Mouse (Mus musculus) heart, embryonic 15.5 days (tissue): Measurements from ENCODE around the gene Vps13c. TPM values are rescaled to one million over a fixed set of nuclear protein-coding genes. Genes with fewer than 3 reads are reported as not detected.

ENCODE experiments used
- ATAC-seq: fragments of 200-750 bp; cut with Nextera tagmentation; replicated peaks from 2 replicates; pipeline ENCODE4 v1.8.0; 2017; ENCODE audit warnings: low read depth, moderate TSS enrichment; ENCODE audit not compliant: insufficient number of reproducible peaks, insufficient read depth, low FRiP score
- H3K27ac ChIP-seq: fragments of 300-500 bp; sonication (generic); 2 replicates; pipeline ENCODE4 v1.5.1; 2015; ENCODE audit warnings: mild to moderate bottlenecking, inconsistent platforms
- H3K27me3 ChIP-seq: fragments of 300-500 bp; sonication (generic); 2 replicates; pipeline ENCODE4 v1.6.1; 2015; ENCODE audit warnings: inconsistent platforms
- H3K36me3 ChIP-seq: fragments of 300-500 bp; sonication (generic); 2 replicates; pipeline ENCODE4 v1.6.1; 2015; ENCODE audit warnings: mild to moderate bottlenecking, inconsistent platforms
- H3K4me1 ChIP-seq: fragments of 300-500 bp; sonication (generic); replicated peaks from 2 replicates; pipeline ENCODE4 v1.6.1; 2015; ENCODE audit warnings: inconsistent platforms
- H3K4me2 ChIP-seq: fragments of 300-500 bp; sonication (generic); 2 replicates; pipeline ENCODE4 v1.6.1; 2015; ENCODE audit warnings: inconsistent platforms, mild to moderate bottlenecking, moderate library complexity
- H3K4me3 ChIP-seq: fragments of 300-500 bp; sonication (generic); 2 replicates; pipeline ENCODE4 v1.5.1; 2015; ENCODE audit warnings: mild to moderate bottlenecking, inconsistent platforms
- H3K9ac ChIP-seq: fragments of 300-500 bp; sonication (generic); 2 replicates; pipeline ENCODE4 v1.6.1; 2015; ENCODE audit warnings: mild to moderate bottlenecking, inconsistent platforms
- H3K9me3 ChIP-seq: fragments of 300-500 bp; sonication (generic); replicated peaks from 2 replicates; pipeline ENCODE4 v1.6.1; 2016; ENCODE audit warnings: inconsistent platforms
- WGBS: fragments of 180-500 bp; shearing (Covaris S2); methylation state at CpG from one replicate; pipeline ENCODE4 v1.1.7; 2015; ENCODE audit warnings: mixed read lengths; 5-methylcytosine and 5-hydroxymethylcytosine counted together
- polyA plus RNA-seq: library from polyadenylated mRNA; unstranded; fragments of >200 nt; fragmentation: Nextera tagmentation; extraction: Ambion mirVana; gene quantifications from 2 replicates; pipeline ENCODE4 v1.2.1, GENCODE M21; 2015

Gene Vps13c
- polyA plus RNA-seq, 1 experiment from 2014 or later = 4.7 TPM

DNA sequence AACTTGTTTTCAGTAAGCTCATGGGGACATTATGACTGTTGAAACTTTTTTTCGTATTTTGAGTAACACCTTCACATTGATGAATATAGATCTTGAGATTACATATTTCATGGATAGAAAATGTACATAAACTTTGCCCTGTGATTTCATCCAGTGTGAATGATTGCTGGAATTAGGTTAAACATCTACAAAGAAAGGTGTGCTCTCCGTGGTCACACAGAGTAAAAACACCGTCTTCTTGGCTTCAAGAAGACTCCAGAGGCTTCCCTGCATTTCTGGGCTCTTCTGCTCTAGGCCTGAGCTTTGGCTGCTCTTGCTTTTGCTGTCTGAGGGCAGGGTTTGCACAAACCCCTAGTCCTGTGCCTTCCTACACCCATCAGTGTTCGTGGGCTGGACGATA, 121.8 kb downstream of the Vps13c start:
- H3K27me3 ChIP-seq = no peaks in the 10 kb centered on the region
- no peak overlapping the region for H3K4me3 ChIP-seq
- ATAC-seq = no peak
- H3K27ac ChIP-seq = no peak overlapping the region
- no peak overlapping the region for H3K9ac ChIP-seq
- no peak overlapping the region for H3K4me2 ChIP-seq
- peaks cover 38% of the 10 kb centered on the region for H3K36me3 ChIP-seq
- no peaks in the 10 kb centered on the region for H3K9me3 ChIP-seq
- WGBS = 93% methylated on average over 5 of the region's 5 CpGs
- H3K4me1 ChIP-seq = no peaks in the 10 kb centered on the region

DNA sequence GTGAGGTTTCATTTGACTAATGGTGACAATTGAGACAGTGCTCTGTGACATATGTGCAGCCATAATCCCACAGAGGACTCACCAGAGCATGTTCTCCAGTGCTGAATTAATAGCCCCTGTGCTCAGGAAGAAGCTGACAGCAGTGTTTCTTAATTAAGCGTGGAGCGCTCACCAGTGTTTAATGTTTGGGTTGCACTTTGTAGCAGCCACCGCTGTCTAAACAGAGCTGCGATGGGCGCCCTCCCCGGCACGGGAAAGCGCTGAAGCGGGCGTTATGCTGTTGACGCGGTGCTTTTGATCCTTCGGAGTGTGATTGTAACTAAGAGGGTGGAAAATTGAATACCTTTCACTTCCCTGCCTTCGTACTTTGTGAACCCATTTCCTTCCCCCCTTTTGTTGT, 125.7 kb downstream of the Vps13c start:
- Histone ChIP-seq H3K9me3 (no peaks in the 10 kb centered on the region), H3K27ac (no peak overlapping the region), H3K9ac (no peak overlapping the region), H3K4me3 (no peak overlapping the region), H3K27me3 (no peaks in the 10 kb centered on the region), H3K4me2 (no peak overlapping the region), H3K4me1 (no peaks in the 10 kb centered on the region), H3K36me3 (peaks cover 44% of the 10 kb centered on the region)
- ATAC-seq = no peak
- 79% methylated on average over 14 of the region's 14 CpGs for WGBS

DNA sequence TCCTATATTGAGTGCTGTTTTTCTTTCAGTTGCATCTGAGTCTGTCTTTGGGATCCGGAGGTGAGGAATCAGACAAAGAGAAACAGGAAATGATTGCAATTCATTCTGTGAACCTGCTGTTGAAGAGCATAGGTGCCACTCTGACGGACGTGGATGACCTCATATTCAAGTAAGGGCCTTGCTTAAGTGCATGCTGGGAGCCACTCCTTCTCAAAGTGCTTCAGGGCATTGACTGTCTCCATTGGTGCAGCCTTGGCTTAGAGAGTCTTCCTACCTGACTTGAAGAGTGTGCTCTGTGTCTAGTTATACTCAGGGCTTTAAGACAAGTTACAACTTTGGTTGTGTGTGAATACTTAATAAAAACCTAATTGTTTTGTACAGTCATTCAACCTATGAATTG, 126.8 kb downstream of the Vps13c start:
- ATAC-seq = no peak
- no peak overlapping the region for H3K9ac ChIP-seq
- H3K27ac ChIP-seq = no peak overlapping the region
- H3K9me3 ChIP-seq = no peaks in the 10 kb centered on the region
- 84% methylated on average over 3 of the region's 3 CpGs for WGBS
- H3K36me3 ChIP-seq = peaks cover 37% of the 10 kb centered on the region
- no peaks in the 10 kb centered on the region for H3K4me1 ChIP-seq
- H3K27me3 ChIP-seq = no peaks in the 10 kb centered on the region
- no peak overlapping the region for H3K4me3 ChIP-seq
- no peak overlapping the region for H3K4me2 ChIP-seq

DNA sequence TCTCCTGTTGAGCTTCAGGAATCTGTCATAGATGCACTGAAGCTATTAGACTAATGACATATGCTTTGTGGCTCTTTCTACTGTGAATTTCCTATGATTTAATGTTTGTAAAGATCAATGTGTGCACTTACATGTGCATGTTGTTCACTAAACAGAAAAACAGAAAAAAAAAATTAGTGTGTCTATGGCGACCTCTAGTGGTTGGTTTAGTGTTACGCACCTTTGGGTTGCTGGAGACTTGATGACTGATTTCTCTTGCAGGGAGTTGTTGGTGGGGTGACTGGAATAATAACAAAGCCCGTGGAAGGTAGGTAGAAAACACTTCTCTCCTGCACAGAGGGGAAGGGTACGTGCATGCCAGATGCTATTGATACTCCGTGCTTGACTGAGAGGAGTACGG, 133.3 kb downstream of the Vps13c start:
- Histone ChIP-seq H3K4me2 (no peak overlapping the region), H3K4me3 (no peak overlapping the region), H3K9ac (no peak overlapping the region), H3K27ac (no peak overlapping the region), H3K27me3 (no peaks in the 10 kb centered on the region), H3K4me1 (no peaks in the 10 kb centered on the region), H3K9me3 (no peaks in the 10 kb centered on the region), H3K36me3 (peaks cover 9% of the 10 kb centered on the region; the same call in 1 of the 2 replicates)
- WGBS = 42% methylated on average over 6 of the region's 6 CpGs
- no peak for ATAC-seq

DNA sequence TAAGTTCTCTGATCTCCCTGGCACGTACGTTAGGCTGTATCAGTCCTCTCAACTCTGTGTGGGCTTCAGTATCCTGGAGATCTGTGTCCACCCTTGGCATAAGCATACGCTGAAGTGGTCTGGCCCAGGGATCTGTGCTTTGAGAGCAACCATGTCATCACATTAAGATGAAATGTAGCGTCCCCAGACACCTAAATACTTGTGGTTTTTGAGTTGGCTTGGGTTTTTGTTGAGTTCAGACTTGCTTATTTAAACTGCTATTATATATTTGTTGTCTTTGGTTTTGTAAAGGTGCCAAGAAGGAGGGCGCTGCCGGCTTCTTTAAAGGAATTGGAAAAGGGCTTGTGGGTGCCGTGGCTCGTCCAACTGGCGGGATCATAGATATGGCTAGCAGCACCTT, 135.3 kb downstream of the Vps13c start:
- WGBS = 88% methylated on average over 9 of the region's 9 CpGs
- Histone ChIP-seq H3K4me2 (no peak overlapping the region), H3K27me3 (no peaks in the 10 kb centered on the region), H3K9ac (no peak overlapping the region), H3K9me3 (no peaks in the 10 kb centered on the region), H3K4me3 (no peak overlapping the region), H3K36me3 (peaks cover 6% of the 10 kb centered on the region; the same call in 1 of the 2 replicates), H3K4me1 (no peaks in the 10 kb centered on the region), H3K27ac (no peak overlapping the region)
- no peak for ATAC-seq

DNA sequence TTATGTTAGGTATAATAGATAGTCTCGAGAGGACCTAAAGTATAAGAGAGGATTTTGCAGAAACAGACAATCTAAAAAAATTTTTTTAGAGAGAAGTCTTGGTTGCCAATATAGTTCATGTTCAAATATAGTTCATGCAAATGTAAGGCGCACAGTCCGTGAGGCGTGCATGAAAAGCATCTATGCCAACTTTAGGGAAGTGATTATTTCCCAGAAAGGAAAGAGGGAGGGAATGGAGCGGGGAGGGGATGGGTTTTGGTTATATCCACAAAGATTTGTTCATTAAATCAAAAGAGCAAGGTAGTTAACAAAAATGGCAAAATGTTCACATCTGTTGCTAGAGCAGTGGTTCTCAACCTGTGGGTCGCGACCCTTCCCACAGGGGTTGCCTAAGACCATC, 166.4 kb downstream of the Vps13c start:
- 92% methylated on average over 7 of the region's 7 CpGs for WGBS
- Histone ChIP-seq H3K36me3 (no peaks in the 10 kb centered on the region), H3K4me1 (no peaks in the 10 kb centered on the region), H3K4me2 (no peak overlapping the region), H3K9me3 (no peaks in the 10 kb centered on the region), H3K27ac (no peak overlapping the region), H3K27me3 (no peaks in the 10 kb centered on the region), H3K9ac (no peak overlapping the region), H3K4me3 (no peak overlapping the region)
- no peak for ATAC-seq

DNA sequence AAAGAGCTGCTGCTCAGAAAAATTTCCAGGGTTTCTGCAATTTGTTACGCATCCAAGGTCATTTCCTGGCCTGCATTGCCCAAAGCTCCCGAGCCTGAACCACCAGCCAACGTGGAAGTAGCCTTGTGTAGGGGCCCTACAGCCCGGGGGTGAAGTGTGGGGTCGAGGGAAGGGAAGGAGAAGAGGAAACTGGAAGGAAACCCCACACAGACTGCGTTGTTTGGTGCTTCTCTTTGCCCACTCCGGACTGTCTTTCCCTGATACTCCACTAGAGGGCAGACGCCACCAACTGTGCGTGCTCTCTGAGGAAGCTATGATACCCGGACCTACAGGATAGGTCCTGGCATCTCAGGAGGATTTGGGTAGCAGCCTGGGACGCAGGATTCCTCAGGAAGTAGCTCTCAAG, 174.8 kb downstream of the Vps13c start:
- peak; percentile 67 for ATAC-seq

DNA sequence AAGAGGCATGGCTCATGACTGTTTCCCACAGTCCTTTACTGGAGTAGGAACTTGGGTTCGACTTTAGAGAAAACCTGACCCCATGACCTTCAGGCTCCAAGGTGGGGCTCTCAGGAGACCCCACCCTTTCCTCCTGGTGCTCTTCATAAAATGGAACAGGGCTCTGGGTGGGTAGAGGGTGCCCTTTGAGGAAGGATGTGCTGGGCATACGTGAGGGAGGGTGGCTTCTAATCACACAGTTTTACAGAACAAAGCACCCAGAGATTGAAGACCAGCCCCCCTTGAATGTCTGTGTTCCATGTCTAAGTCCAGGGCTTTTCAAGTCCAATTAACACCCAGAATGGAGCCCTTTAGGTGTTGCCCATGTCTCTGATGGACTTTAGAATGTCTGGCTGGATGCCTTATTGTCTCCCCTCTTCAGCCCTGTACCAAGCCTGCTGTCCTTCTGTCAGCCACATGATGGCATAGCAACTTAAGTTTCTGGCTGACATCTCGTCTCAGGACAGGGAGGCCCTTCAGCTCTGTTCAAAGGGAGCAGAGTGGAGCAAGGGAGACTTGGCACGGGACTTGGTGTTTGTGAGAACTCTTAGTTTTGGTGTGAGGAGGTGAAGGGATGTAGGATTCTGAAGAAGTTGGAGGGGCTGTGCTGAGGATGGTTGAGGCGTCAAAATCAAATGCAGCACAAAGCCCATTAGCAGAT, 176.2 kb downstream of the Vps13c start:
- ATAC-seq = no peak
- Histone ChIP-seq H3K27me3 (peaks cover 13% of the 10 kb centered on the region), H3K4me3 (no peak overlapping the region), H3K4me2 (no peak overlapping the region), H3K9ac (no peak overlapping the region), H3K36me3 (no peaks in the 10 kb centered on the region), H3K27ac (no peak overlapping the region), H3K4me1 (no peaks in the 10 kb centered on the region), H3K9me3 (no peaks in the 10 kb centered on the region)
- 43% methylated on average over 5 of the region's 5 CpGs for WGBS

More for the DNA sequence above, 174.8 kb downstream of the Vps13c start:
- Histone ChIP-seq H3K4me1 (no peaks in the 10 kb centered on the region), H3K4me2 (no peak overlapping the region), H3K9me3 (no peaks in the 10 kb centered on the region), H3K4me3 (no peak overlapping the region), H3K27me3 (peaks cover 13% of the 10 kb centered on the region), H3K27ac (no peak overlapping the region), H3K36me3 (no peaks in the 10 kb centered on the region), H3K9ac (no peak overlapping the region)
- 6% methylated on average over 11 of the region's 11 CpGs for WGBS

DNA sequence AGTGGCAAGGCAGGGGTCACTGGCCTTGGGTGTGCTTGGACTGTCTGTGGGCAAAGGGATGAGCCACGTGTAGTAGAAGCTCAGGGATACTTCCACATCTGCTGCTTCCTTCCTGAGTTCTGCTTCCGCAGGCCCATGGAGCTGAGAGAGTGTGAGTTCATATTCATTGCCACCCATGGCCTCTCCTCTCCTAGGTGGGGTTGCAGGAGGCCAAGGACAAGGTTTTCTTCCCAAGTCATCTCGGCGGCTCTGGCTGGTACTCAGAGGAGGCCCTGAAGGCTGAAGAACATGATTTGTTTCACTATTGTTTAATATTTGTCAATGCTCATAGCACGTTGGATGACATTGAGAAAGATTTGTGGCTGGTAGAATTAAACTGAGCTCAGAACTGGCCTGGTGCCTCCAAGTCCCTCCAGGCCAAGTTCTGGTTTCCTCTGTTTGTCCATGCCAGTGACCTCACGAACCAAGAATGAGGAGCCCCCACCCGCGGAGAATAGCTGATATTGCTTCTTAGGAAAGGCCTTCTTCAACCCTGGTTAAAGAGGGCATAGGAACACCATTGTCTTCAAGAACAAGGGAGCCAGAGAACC, 180.7 kb downstream of the Vps13c start:
- no peak overlapping the region for H3K4me3 ChIP-seq
- no peak overlapping the region for H3K27ac ChIP-seq
- H3K9me3 ChIP-seq = no peaks in the 10 kb centered on the region
- no peaks in the 10 kb centered on the region for H3K4me1 ChIP-seq
- H3K27me3 ChIP-seq = peaks cover 9% of the 10 kb centered on the region
- ATAC-seq = no peak
- H3K4me2 ChIP-seq = no peak overlapping the region
- no peak overlapping the region for H3K9ac ChIP-seq
- H3K36me3 ChIP-seq = no peaks in the 10 kb centered on the region
- WGBS = 72% methylated on average over 8 of the region's 8 CpGs

DNA sequence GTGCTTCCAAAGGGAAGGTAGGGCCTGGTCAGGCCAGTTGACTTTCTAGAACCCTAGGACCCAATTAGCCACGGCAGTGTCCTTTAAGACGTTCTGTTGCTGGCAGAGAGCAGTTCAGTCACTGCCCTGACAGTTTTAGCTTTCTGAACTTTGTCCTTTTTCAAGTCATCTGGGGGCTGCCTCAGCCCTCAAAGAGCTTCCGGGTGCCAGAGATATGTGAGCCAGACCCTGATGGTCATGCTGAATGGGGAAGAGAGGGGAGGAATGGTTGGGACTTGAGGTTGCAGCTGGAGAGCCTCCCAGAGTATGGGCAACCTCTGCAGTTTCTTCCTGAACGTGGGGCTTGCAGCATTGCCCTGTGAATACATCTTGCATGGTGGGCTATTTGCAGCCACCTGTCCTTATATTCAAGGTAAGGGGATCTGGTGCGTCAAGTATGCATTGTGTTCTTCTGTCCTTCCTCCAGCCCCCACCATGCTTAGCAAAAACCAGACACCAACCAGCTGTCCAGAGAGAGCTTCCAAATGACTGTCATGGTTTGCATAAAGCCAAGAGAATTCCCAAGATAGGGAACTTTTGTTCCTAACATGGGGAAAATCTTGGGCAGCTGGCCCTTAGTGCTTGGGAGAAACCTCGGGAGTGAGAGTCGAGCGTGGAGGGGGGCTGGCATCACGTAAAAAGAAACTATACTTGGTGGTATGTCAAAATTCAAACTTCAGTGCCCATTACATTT, 182.3 kb downstream of the Vps13c start:
- H3K9ac ChIP-seq = no peak overlapping the region
- H3K4me3 ChIP-seq = no peak overlapping the region
- WGBS = 73% methylated on average over 9 of the region's 9 CpGs
- H3K4me2 ChIP-seq = no peak overlapping the region
- H3K27ac ChIP-seq = no peak overlapping the region
- no peaks in the 10 kb centered on the region for H3K4me1 ChIP-seq
- H3K36me3 ChIP-seq = no peaks in the 10 kb centered on the region
- no peaks in the 10 kb centered on the region for H3K9me3 ChIP-seq
- ATAC-seq = no peak
- 0 out of 2 replicates have a peak, but pooled peaks cover 3% of the 10 kb centered on the region for H3K27me3 ChIP-seq

DNA sequence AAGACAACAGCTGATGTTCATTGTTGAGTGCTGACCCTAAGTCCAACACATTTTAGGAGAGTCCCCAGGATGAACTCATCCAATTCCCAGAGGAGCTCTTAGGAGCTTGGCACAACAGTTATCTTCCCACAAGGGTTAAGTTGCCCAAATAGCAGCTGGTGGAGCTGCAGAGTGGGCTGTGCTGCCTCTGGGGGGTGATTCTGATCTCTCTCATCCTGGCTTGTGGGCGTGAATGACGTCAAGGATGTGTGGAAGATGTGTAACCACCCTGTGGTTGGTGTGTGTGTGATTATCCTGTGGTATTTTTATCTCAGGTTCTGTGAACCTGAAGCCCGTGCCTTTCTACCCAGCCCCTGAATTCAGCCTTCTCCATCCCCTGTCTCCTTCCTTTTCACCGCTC, 188.4 kb downstream of the Vps13c start:
- H3K9ac ChIP-seq = no peak overlapping the region
- H3K4me2 ChIP-seq = no peak overlapping the region
- no peak for ATAC-seq
- H3K4me3 ChIP-seq = no peak overlapping the region
- H3K27me3 ChIP-seq = no peaks in the 10 kb centered on the region
- H3K9me3 ChIP-seq = no peaks in the 10 kb centered on the region
- WGBS = 50% methylated on average over 4 of the region's 4 CpGs
- no peak overlapping the region for H3K27ac ChIP-seq
- no peaks in the 10 kb centered on the region for H3K36me3 ChIP-seq
- H3K4me1 ChIP-seq = no peaks in the 10 kb centered on the region
